Mouse (Mus musculus) thymus, adult 2 months (tissue): Measurements from ENCODE around the gene Bbc3.
"Not testable (repeated sequence)": the region's sequence is repeated elsewhere in the genome, so short reads cannot be mapped to it uniquely, and the experiment has no call there.

Experiments
- CTCF ChIP-seq: fragments of 200-500 bp; IDR thresholded peaks from 2 replicates; pipeline ENCODE4 v1.5.1; 2012; ENCODE audit warnings: mild to moderate bottlenecking, control low read depth, low read length, moderate library complexity, borderline replicate concordance; ENCODE audit not compliant: control insufficient read depth, poor library complexity, insufficient read depth; ENCODE audit errors: extremely low read depth
- POLR2A ChIP-seq: fragments of 200-500 bp; IDR thresholded peaks from 2 replicates; pipeline ENCODE4 v1.6.1; 2012; ENCODE audit warnings: mild to moderate bottlenecking, low read length, control low read depth, moderate library complexity; ENCODE audit not compliant: control insufficient read depth, poor library complexity, insufficient read depth; ENCODE audit errors: extremely low read depth

GRCm38 (mm10) chr7:16266593-16266992, 41.6 kb upstream of the Bbc3 start:
- not testable (repeated sequence) for TF ChIP-seq POLR2A, CTCF
